Mouse (Mus musculus) CH12.LX (cell line): ENCODE data around the gene Sephs1. TPM values are rescaled to one million over a fixed set of nuclear protein-coding genes. Genes with fewer than 3 reads are reported as not detected.

ENCODE experiments used
- DNase-seq: peaks from one replicate; pipeline ENCODE4 v3.0.0-alpha.2; 2013; ENCODE audit errors: extremely low read depth
- H3K27ac ChIP-seq: 2 replicates; pipeline ENCODE4 v1.5.1; 2012; ENCODE audit warnings: low read depth, mild to moderate bottlenecking, control low read depth, moderate library complexity; ENCODE audit not compliant: insufficient read depth
- H3K27me3 ChIP-seq: replicated peaks from 2 replicates; pipeline ENCODE3; 2012; ENCODE audit warnings: inconsistent platforms
- H3K36me3 ChIP-seq, 2 experiments: replicated peaks in 1 of 2; 2 replicates each; pipeline versions ENCODE3 to v1.6.1; 2012; ENCODE audit warnings: inconsistent platforms in 1 of 2, low read length in 1 of 2, mild to moderate bottlenecking in 1 of 2, mixed read lengths in 1 of 2, moderate library complexity in 1 of 2; ENCODE audit not compliant: control insufficient read depth in 1 of 2, insufficient read depth in 1 of 2
- H3K4me1 ChIP-seq, 2 experiments: 2 replicates each; pipeline ENCODE4 v1.6.1; 2012; ENCODE audit warnings: inconsistent platforms in 1 of 2, moderate library complexity in 1 of 2; ENCODE audit not compliant: insufficient read depth in 2 of 2, control insufficient read depth in 1 of 2
- H3K4me2 ChIP-seq: 2 replicates; pipeline ENCODE4 v1.6.1; 2012; ENCODE audit warnings: low read depth, mild to moderate bottlenecking, control low read depth; ENCODE audit not compliant: poor library complexity, insufficient read depth, severe bottlenecking
- H3K4me3 ChIP-seq, 3 experiments: fragments of 150-350 bp in 1 of 3; sonication (generic) in 1 of 3; replicated peaks in 1 of 3; 2 replicates each; pipeline versions ENCODE3 to v1.5.1; 2011 to 2012; ENCODE audit warnings: low read depth in 2 of 3, low read length in 2 of 3, mild to moderate bottlenecking in 2 of 3, moderate library complexity in 2 of 3, control low read depth in 1 of 3, improper control_type of control experiment in 1 of 3, inconsistent platforms in 1 of 3, mixed read lengths in 1 of 3; ENCODE audit not compliant: poor library complexity in 1 of 3
- H3K79me2 ChIP-seq: replicated peaks from 2 replicates; pipeline ENCODE4 v1.6.1; 2012; ENCODE audit warnings: mild to moderate bottlenecking, moderate library complexity; ENCODE audit not compliant: control insufficient read depth, poor library complexity, insufficient read depth, severe bottlenecking; ENCODE audit errors: extremely low read depth
- H3K9ac ChIP-seq: 2 replicates; pipeline ENCODE4 v1.6.1; 2012; ENCODE audit warnings: low read depth, mild to moderate bottlenecking, control low read depth, moderate library complexity; ENCODE audit not compliant: insufficient read depth
- H3K9me3 ChIP-seq: replicated peaks from 2 replicates; pipeline ENCODE3; 2012; ENCODE audit warnings: low read length, inconsistent platforms, mixed read lengths
- E2F4 ChIP-seq: IDR thresholded peaks from 2 replicates; pipeline ENCODE4 v1.6.1; 2011; ENCODE audit warnings: low read depth, low read length, improper control_type of control experiment; ENCODE audit not compliant: insufficient replicate concordance
- EP300 ChIP-seq: IDR thresholded peaks from 2 replicates; pipeline ENCODE4 v1.6.1; 2011; ENCODE audit warnings: low read length, improper control_type of control experiment
- IRF4 ChIP-seq: IDR thresholded peaks from 2 replicates; pipeline ENCODE4 v1.6.1; 2014; ENCODE audit warnings: low read depth, mild to moderate bottlenecking, inconsistent platforms, low read length, improper control_type of control experiment
- MYC ChIP-seq: IDR thresholded peaks from 2 replicates; pipeline ENCODE4 v1.6.1; 2011; ENCODE audit warnings: low read depth, mild to moderate bottlenecking, improper control_type of control experiment, low read length
- NRF1 ChIP-seq: IDR thresholded peaks from 2 replicates; pipeline ENCODE4 v1.6.1; 2014; ENCODE audit warnings: low read depth, mild to moderate bottlenecking, inconsistent platforms, low read length, improper control_type of control experiment, moderate library complexity
- POLR2A ChIP-seq: IDR thresholded peaks from 2 replicates; pipeline ENCODE4 v1.6.1; 2011; ENCODE audit warnings: low read depth, mild to moderate bottlenecking, improper control_type of control experiment, low read length
- POLR2AphosphoS2 ChIP-seq: IDR thresholded peaks from 2 replicates; pipeline ENCODE4 v1.6.1; 2011; ENCODE audit warnings: low read depth, low read length, improper control_type of control experiment
- RAD21 ChIP-seq: IDR thresholded peaks from 2 replicates; pipeline ENCODE4 v1.6.1; 2011; ENCODE audit warnings: low read depth, mild to moderate bottlenecking, low read length, improper control_type of control experiment, moderate library complexity
- RCOR1 ChIP-seq: conservative IDR thresholded peaks from 2 replicates; pipeline ENCODE4 v1.6.1; 2012; ENCODE audit warnings: low read depth, mild to moderate bottlenecking, inconsistent platforms, low read length, improper control_type of control experiment
- SMC3 ChIP-seq: IDR thresholded peaks from 2 replicates; pipeline ENCODE4 v1.6.1; 2011; ENCODE audit warnings: low read depth, low read length, improper control_type of control experiment
- TBP ChIP-seq: conservative IDR thresholded peaks from 2 replicates; pipeline ENCODE4 v1.6.1; 2011; ENCODE audit warnings: low read depth, low read length, improper control_type of control experiment
- UBTF ChIP-seq: IDR thresholded peaks from 2 replicates; pipeline ENCODE4 v1.6.1; 2012; ENCODE audit warnings: low read depth, mild to moderate bottlenecking, inconsistent platforms, low read length, improper control_type of control experiment, moderate library complexity
- USF2 ChIP-seq: conservative IDR thresholded peaks from 2 replicates; pipeline ENCODE4 v1.6.1; 2011; ENCODE audit warnings: low read depth, low read length, improper control_type of control experiment
- ZKSCAN1 ChIP-seq: IDR thresholded peaks from 2 replicates; pipeline ENCODE4 v1.6.1; 2012; ENCODE audit warnings: low read depth, inconsistent platforms, low read length, improper control_type of control experiment, borderline replicate concordance
- ZMIZ1 ChIP-seq: IDR thresholded peaks from 2 replicates; pipeline ENCODE4 v1.6.1; 2012; ENCODE audit warnings: low read depth, mild to moderate bottlenecking, inconsistent platforms, low read length, improper control_type of control experiment
- ZNF384 ChIP-seq: IDR thresholded peaks from 2 replicates; pipeline ENCODE4 v1.6.1; 2012; ENCODE audit warnings: low read depth, low read length, improper control_type of control experiment, inconsistent platforms
- dilution Hi-C: fragments of 300-500 bp; cut with MboI; formaldehyde crosslinking; loops from 2 replicates; pipeline ENCODE4 v1.14.3; 2020; ENCODE audit warnings: low sequenced_read_pairs; ENCODE audit not compliant: extremely low pct_unique_long_range_greater_than_20kb, extremely low pct_ligation_motif_present
- in situ Hi-C: fragments of 300-500 bp; cut with MboI; formaldehyde crosslinking; loops from 3 replicates; pipeline ENCODE4 v1.14.3; 2019; ENCODE audit warnings: low sequenced_read_pairs, low pct_ligation_motif_present, low pct_unique_long_range_greater_than_20kb, mixed read lengths
- polyA plus RNA-seq: library from polyadenylated mRNA; unstranded; fragments of >175 nt; gene quantifications from 2 replicates; pipeline ENCODE4 v1.2.1, GENCODE M21; 2012; ENCODE audit warnings: low read depth; ENCODE audit not compliant: insufficient read length
- total RNA-seq, 2 experiments: library from RNA; depleted of rRNA; stranded (reverse); fragments of 300-350 nt in 1 of 2; fragments of >200 nt in 1 of 2; gene quantifications; 2 replicates each; pipeline ENCODE4 v1.2.3; 2012 to 2014

Gene Sephs1
- total and polyA plus RNA-seq, 3 experiments: 39.5 to 85.8 (median 62.0) TPM

DNA sequence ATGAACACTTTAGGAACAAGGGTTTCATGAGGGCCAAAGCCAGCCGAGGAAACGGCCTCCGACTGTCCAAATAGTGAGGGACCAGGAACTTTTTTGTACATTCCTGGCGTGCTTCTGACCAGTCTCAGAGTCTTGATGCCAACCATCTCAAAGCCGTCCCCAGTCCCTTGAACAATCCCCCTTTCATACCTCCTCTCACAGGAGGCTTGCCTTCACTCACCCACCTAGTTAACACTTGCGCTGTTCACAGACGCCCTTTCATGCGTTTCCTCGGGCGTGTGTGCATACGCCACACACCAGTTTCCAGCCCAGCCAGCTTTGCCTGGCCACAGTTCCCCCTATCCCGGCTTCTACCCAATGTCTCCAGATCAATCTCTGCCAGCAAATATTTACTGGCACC, 76.7 kb downstream of the Sephs1 start:
- H3K4me2 ChIP-seq: no peak overlapping the region
- no peaks in the 10 kb centered on the region for H3K36me3 ChIP-seq
- H3K27me3 ChIP-seq: no peaks in the 10 kb centered on the region
- dilution Hi-C loops (no loop called here), in situ Hi-C loops (no loop called here)
- H3K4me3 ChIP-seq: no peak overlapping the region
- no peaks in the 10 kb centered on the region for H3K79me2 ChIP-seq
- H3K27ac ChIP-seq: no peak overlapping the region
- H3K9me3 ChIP-seq: peaks cover 4% of the 10 kb centered on the region
- H3K4me1 ChIP-seq: peaks cover 5 to 18% of the 10 kb centered on the region in 2 experiments
- no peak for DNase-seq
- TF ChIP-seq RCOR1 (no peak), MYC (no peak), UBTF (no peak), IRF4 (no peak), NRF1 (no peak), RAD21 (no peak), EP300 (no peak), ZNF384 (no peak), POLR2A (no peak), ZKSCAN1 (no peak), TBP (no peak), POLR2AphosphoS2 (no peak), SMC3 (no peak), USF2 (no peak), ZMIZ1 (no peak), E2F4 (no peak)
- no peak overlapping the region for H3K9ac ChIP-seq

Other genes starting within 250 kb of the Sephs1 start
- gene Prpf18, start 229.5 kb upstream of the Sephs1 start, total RNA-seq (2012; rRNA removed): 23.5 and 23.8 TPM in 2 replicates
- gene Prpf18, start 229.5 kb upstream of the Sephs1 start, total RNA-seq (2014; rRNA removed): 35.0 and 37.1 TPM in 2 replicates
- gene Prpf18, start 229.5 kb upstream of the Sephs1 start, polyA plus RNA-seq: 37.6 and 38.5 TPM in 2 replicates
- gene Bend7, start 163.7 kb upstream of the Sephs1 start, total RNA-seq (2012; rRNA removed): not detected in 2 replicates
- gene Bend7, start 163.7 kb upstream of the Sephs1 start, total RNA-seq (2014; rRNA removed): not detected in 2 replicates
- not detected in 2 replicates for gene Bend7, start 163.7 kb upstream of the Sephs1 start, polyA plus RNA-seq
- 11.0 and 12.5 TPM in 2 replicates for gene Phyh, start 37.5 kb downstream of the Sephs1 start, total RNA-seq (2012; rRNA removed)
- gene Phyh, start 37.5 kb downstream of the Sephs1 start, total RNA-seq (2014; rRNA removed): 24.2 and 24.4 TPM in 2 replicates
- 17.2 and 18.5 TPM in 2 replicates for gene Phyh, start 37.5 kb downstream of the Sephs1 start, polyA plus RNA-seq
- gene Ucma, start 94.6 kb downstream of the Sephs1 start, total RNA-seq (2012; rRNA removed): not detected in 2 replicates
- not detected in 2 replicates for gene Ucma, start 94.6 kb downstream of the Sephs1 start, total RNA-seq (2014; rRNA removed)
- not detected in 2 replicates for gene Ucma, start 94.6 kb downstream of the Sephs1 start, polyA plus RNA-seq
- gene Mcm10, start 131.2 kb downstream of the Sephs1 start, total RNA-seq (2012; rRNA removed): 73.6 and 87.3 TPM in 2 replicates
- gene Mcm10, start 131.2 kb downstream of the Sephs1 start, total RNA-seq (2014; rRNA removed): 65.2 and 72.6 TPM in 2 replicates
- 104 and 122 TPM in 2 replicates for gene Mcm10, start 131.2 kb downstream of the Sephs1 start, polyA plus RNA-seq
- gene Optn, start 182.5 kb downstream of the Sephs1 start, total RNA-seq (2012; rRNA removed): 19.8 and 25.1 TPM in 2 replicates
- 27.2 and 28.0 TPM in 2 replicates for gene Optn, start 182.5 kb downstream of the Sephs1 start, total RNA-seq (2014; rRNA removed)
- gene Optn, start 182.5 kb downstream of the Sephs1 start, polyA plus RNA-seq: 37.3 and 40.6 TPM in 2 replicates